In genomic region chr15:98808651-98809134, GRCm38 (mm10) we compare ENCODE assay signal across 9 mouse cellular contexts. TPM values are rescaled to one million over a fixed set of nuclear protein-coding genes. Genes with fewer than 3 reads are reported as not detected.
DNase-seq lines count a peak whose midpoint lies in the region; ATAC-seq and TF ChIP-seq lines count a peak whose summit lies in the region.
"Had no signal": no experiment of that assay in that cellular context is flagged by ENCODE, and none has a peak within 500 bp of the region (broad histone marks: within the 10 kb centered on the region; RNA-seq: fewer than 3 reads in every experiment).

No protein-coding gene starts in this region.

- WGBS in heart, embryonic 14.5 days, result 15% methylated on average over 6 of the region's 6 CpGs
- WGBS in embryonic facial prominence, embryonic 10.5 days, result 17% methylated on average over 6 of the region's 6 CpGs
- 7% methylated on average over 6 of the region's 6 CpGs for WGBS in hindbrain, postnatal 0 days
- 5% methylated on average over 6 of the region's 6 CpGs for WGBS in midbrain, embryonic 15.5 days

- H3K9me3 ChIP-seq in heart, embryonic 14.5 days (ENCODE audit: control insufficient read depth, low read length), result no peaks in the 10 kb centered on the region
- no peaks in the 10 kb centered on the region for H3K9me3 ChIP-seq in embryonic facial prominence, embryonic 10.5 days
- no peaks in the 10 kb centered on the region for H3K9me3 ChIP-seq in hindbrain, postnatal 0 days (ENCODE audit: low read length)
- no peaks in the 10 kb centered on the region for H3K9me3 ChIP-seq in midbrain, embryonic 15.5 days

- no peak for TF ChIP-seq CTCF in hindbrain, postnatal 0 days (IDR thresholded peaks at IDR 0.05; ENCODE audit: low read depth)

- peaks cover 32% of the 10 kb centered on the region for H3K36me3 ChIP-seq in heart, embryonic 14.5 days (ENCODE audit: control insufficient read depth, insufficient read depth, low read length)
- peaks cover 30% of the 10 kb centered on the region for H3K36me3 ChIP-seq in embryonic facial prominence, embryonic 10.5 days (replicated peaks)
- 0 out of 2 replicates have a peak, but pooled peaks cover under 1% of the 10 kb centered on the region for H3K36me3 ChIP-seq in hindbrain, postnatal 0 days (ENCODE audit: insufficient read depth, low read length)
- peaks cover 12% of the 10 kb centered on the region; the same call in 1 of the 2 replicates for H3K36me3 ChIP-seq in midbrain, embryonic 15.5 days (replicated peaks)

- peak overlapping the region; percentile 67 for H3K9ac ChIP-seq in heart, embryonic 14.5 days (ENCODE audit: low read length)
- peak overlapping the region; percentile 34; the same call in 1 of the 2 replicates for H3K9ac ChIP-seq in hindbrain, postnatal 0 days (replicated peaks; ENCODE audit: low read length)
- peak overlapping the region; percentile 39; the same call in 1 of the 2 replicates for H3K9ac ChIP-seq in midbrain, embryonic 15.5 days
- H3K9ac ChIP-seq: liver, embryonic 14.5 days had no signal

- peaks cover 32 to 51% of the 10 kb centered on the region in 2 experiments for H3K4me1 ChIP-seq in heart, embryonic 14.5 days (ENCODE audit: control insufficient read depth in 2 of 2, insufficient read depth in 2 of 2, low read length in 2 of 2)
- peaks cover 58% of the 10 kb centered on the region for H3K4me1 ChIP-seq in embryonic facial prominence, embryonic 10.5 days
- H3K4me1 ChIP-seq in hindbrain, postnatal 0 days (ENCODE audit: insufficient read depth, low read length), result peaks cover 25% of the 10 kb centered on the region; the same call in 1 of the 2 replicates
- peaks cover 53% of the 10 kb centered on the region for H3K4me1 ChIP-seq in midbrain, embryonic 15.5 days

- DNase-seq in heart, postnatal 4 days, result no peak
- DNase-seq in embryonic facial prominence, embryonic 10.5 days (ENCODE audit: low spot score), result no peak
- DNase-seq in hindbrain, postnatal 0 days (ENCODE audit: low spot score), result peak; percentile 45
- no peak for DNase-seq in embryo, embryonic 10 days (ENCODE audit: low spot score)
- no peak for DNase-seq in adrenal gland, adult 8-10 months
- no peak for DNase-seq in gastrocnemius, adult 8-10 months (ENCODE audit: low spot score in 2 of 2)

- H3K27me3 ChIP-seq in heart, embryonic 14.5 days (ENCODE audit: control insufficient read depth, insufficient read depth, low read length), result peaks cover 57% of the 10 kb centered on the region
- H3K27me3 ChIP-seq in embryonic facial prominence, embryonic 10.5 days (replicated peaks; ENCODE audit: low read depth, poor library complexity, severe bottlenecking), result peaks cover 75% of the 10 kb centered on the region
- peaks cover 42% of the 10 kb centered on the region for H3K27me3 ChIP-seq in hindbrain, postnatal 0 days (ENCODE audit: insufficient read depth, low read length)
- peaks cover 66% of the 10 kb centered on the region for H3K27me3 ChIP-seq in midbrain, embryonic 15.5 days (replicated peaks)

- ATAC-seq in heart, embryonic 14.5 days (ENCODE audit: insufficient number of reproducible peaks, insufficient read depth, low FRiP score, low read depth), result no peak
- no peak for ATAC-seq in hindbrain, postnatal 0 days
- ATAC-seq in midbrain, embryonic 15.5 days (replicated peaks), result peak; percentile 44; the same call in 1 of the 2 replicates

- peak overlapping the region in 1 of 2 experiments; percentile 50; a peak in 2 of 4 replicates for H3K4me3 ChIP-seq in heart, embryonic 14.5 days (ENCODE audit: control insufficient read depth in 1 of 2, insufficient read depth in 1 of 2, low read depth in 1 of 2, low read length in 2 of 2)
- peak overlapping the region; percentile 62; the same call in 1 of the 2 replicates for H3K4me3 ChIP-seq in embryonic facial prominence, embryonic 10.5 days
- H3K4me3 ChIP-seq in hindbrain, postnatal 0 days (ENCODE audit: low read length), result peak overlapping the region; percentile 50; the same call in 1 of the 2 replicates
- peak overlapping the region; percentile 48 for H3K4me3 ChIP-seq in midbrain, embryonic 15.5 days

- H3K4me2 ChIP-seq in heart, embryonic 14.5 days (ENCODE audit: low read length), result peak overlapping the region; percentile 88
- H3K4me2 ChIP-seq in hindbrain, postnatal 0 days (ENCODE audit: low read depth, low read length), result peak overlapping the region; percentile 70
- peak overlapping the region; percentile 79 for H3K4me2 ChIP-seq in midbrain, embryonic 15.5 days

- no peak overlapping the region for H3K27ac ChIP-seq in heart, embryonic 14.5 days (replicated peaks in 1 of 2; ENCODE audit: control insufficient read depth in 1 of 2, insufficient read depth in 1 of 2, low read depth in 2 of 2, low read length in 2 of 2)
- no peak overlapping the region for H3K27ac ChIP-seq in embryonic facial prominence, embryonic 10.5 days (replicated peaks)
- no peak overlapping the region for H3K27ac ChIP-seq in hindbrain, postnatal 0 days
- H3K27ac ChIP-seq in midbrain, embryonic 15.5 days, result 0 out of 2 replicates have a peak overlapping the region, but pooled peaks have one; percentile 11
- H3K27ac ChIP-seq: liver, embryonic 14.5 days had no signal

RNA-seq across cellular contexts. Expression of gene Ddn, which starts 0.6 kb away (rescaled TPM):
- polyA plus RNA-seq in heart, embryonic 14.5 days (2014; fragmentation: Nextera tagmentation; extraction: Ambion mirVana), result 0.22 and 0.51 TPM in 2 replicates
- 1 to 10 TPM in 1 of 2 experiments, under 1 TPM in 1; 0.93 to 1.2 TPM for total RNA-seq in heart, postnatal 4 days (2021)
- polyA plus RNA-seq in embryonic facial prominence, embryonic 10.5 days (2016; fragmentation: Nextera tagmentation; extraction: Ambion mirVana), result not detected in 2 replicates
- total RNA-seq in hindbrain, postnatal 0 days (2014; rRNA removed), result 2.7 and 6.5 TPM in 2 replicates
- polyA plus RNA-seq in hindbrain, postnatal 0 days (2015; fragmentation: Nextera tagmentation; extraction: Ambion mirVana), result 0.45 and 0.64 TPM in 2 replicates
- 0.52 and 0.81 TPM in 2 replicates for polyA plus RNA-seq in midbrain, embryonic 15.5 days (2015; fragmentation: Nextera tagmentation; extraction: Ambion mirVana)
- total RNA-seq in adrenal gland, adult 8-10 months (2022), result 1 to 10 TPM in 1 of 4 experiments, under 1 TPM in 3; 0.29 to 1.1 (median 0.61) TPM
- total RNA-seq in gastrocnemius, adult 8-10 months (2022), result under 1 TPM; 0.12 to 0.67 (median 0.43) TPM

RNA-seq across cellular contexts. Expression of gene Wnt1, which starts 19.0 kb away (rescaled TPM):
- not detected in 2 replicates for polyA plus RNA-seq in heart, embryonic 14.5 days (2014; fragmentation: Nextera tagmentation; extraction: Ambion mirVana)
- not detected for total RNA-seq in heart, postnatal 4 days (2021)
- polyA plus RNA-seq in embryonic facial prominence, embryonic 10.5 days (2016; fragmentation: Nextera tagmentation; extraction: Ambion mirVana), result 1.0 and 1.5 TPM in 2 replicates
- total RNA-seq in hindbrain, postnatal 0 days (2014; rRNA removed), result 0.05 TPM in 1 of 2 replicates, not detected in the other
- polyA plus RNA-seq in hindbrain, postnatal 0 days (2015; fragmentation: Nextera tagmentation; extraction: Ambion mirVana), result 0.52 and 0.59 TPM in 2 replicates
- polyA plus RNA-seq in midbrain, embryonic 15.5 days (2015; fragmentation: Nextera tagmentation; extraction: Ambion mirVana), result 2.0 and 2.9 TPM in 2 replicates
- not detected for total RNA-seq in adrenal gland, adult 8-10 months (2022)
- not detected for total RNA-seq in gastrocnemius, adult 8-10 months (2022)
- polyA plus RNA-seq: liver, embryonic 14.5 days had no signal

RNA-seq across cellular contexts. Expression of gene Prkag1, which starts 22.6 kb away (rescaled TPM):
- polyA plus RNA-seq in heart, embryonic 14.5 days (2014; fragmentation: Nextera tagmentation; extraction: Ambion mirVana), result 82.0 and 85.5 TPM in 2 replicates
- 10 to 100 TPM; 88.9 to 89.3 TPM for total RNA-seq in heart, postnatal 4 days (2021)
- polyA plus RNA-seq in embryonic facial prominence, embryonic 10.5 days (2016; fragmentation: Nextera tagmentation; extraction: Ambion mirVana), result 83.5 and 85.3 TPM in 2 replicates
- 62.4 and 99.4 TPM in 2 replicates for total RNA-seq in hindbrain, postnatal 0 days (2014; rRNA removed)
- polyA plus RNA-seq in hindbrain, postnatal 0 days (2015; fragmentation: Nextera tagmentation; extraction: Ambion mirVana), result 61.1 and 62.3 TPM in 2 replicates
- 72.7 and 84.7 TPM in 2 replicates for polyA plus RNA-seq in midbrain, embryonic 15.5 days (2015; fragmentation: Nextera tagmentation; extraction: Ambion mirVana)
- total RNA-seq in adrenal gland, adult 8-10 months (2022), result 10 to 100 TPM; 76.0 to 83.8 (median 79.2) TPM
- total RNA-seq in gastrocnemius, adult 8-10 months (2022), result 10 to 100 TPM; 43.8 to 55.0 (median 46.9) TPM

RNA-seq across cellular contexts. Expression of gene Wnt10b, which starts 30.7 kb away (rescaled TPM):
- not detected in 2 replicates for polyA plus RNA-seq in heart, embryonic 14.5 days (2014; fragmentation: Nextera tagmentation; extraction: Ambion mirVana)
- under 1 TPM; 0.36 to 0.50 TPM for total RNA-seq in heart, postnatal 4 days (2021)
- 0.34 and 0.40 TPM in 2 replicates for polyA plus RNA-seq in embryonic facial prominence, embryonic 10.5 days (2016; fragmentation: Nextera tagmentation; extraction: Ambion mirVana)
- 1.4 and 4.5 TPM in 2 replicates for total RNA-seq in hindbrain, postnatal 0 days (2014; rRNA removed)
- polyA plus RNA-seq in hindbrain, postnatal 0 days (2015; fragmentation: Nextera tagmentation; extraction: Ambion mirVana), result 0.29 TPM in 1 of 2 replicates, not detected in the other
- 0.17 TPM in 1 of 2 replicates, not detected in the other for polyA plus RNA-seq in midbrain, embryonic 15.5 days (2015; fragmentation: Nextera tagmentation; extraction: Ambion mirVana)
- 10 to 100 TPM in 1 of 4 experiments, 1 to 10 TPM in 1, under 1 TPM in 2; 0.49 to 12.9 (median 5.0) TPM for total RNA-seq in adrenal gland, adult 8-10 months (2022)
- 1 to 10 TPM in 1 of 4 experiments, under 1 TPM in 3; 0.48 to 1.1 (median 0.85) TPM for total RNA-seq in gastrocnemius, adult 8-10 months (2022)

RNA-seq across cellular contexts. Expression of gene Arf3, which starts 45.7 kb away (rescaled TPM):
- polyA plus RNA-seq in heart, embryonic 14.5 days (2014; fragmentation: Nextera tagmentation; extraction: Ambion mirVana), result 26.7 and 31.9 TPM in 2 replicates
- total RNA-seq in heart, postnatal 4 days (2021), result 10 to 100 TPM; 40.9 to 43.7 TPM
- polyA plus RNA-seq in embryonic facial prominence, embryonic 10.5 days (2016; fragmentation: Nextera tagmentation; extraction: Ambion mirVana), result 41.6 and 43.1 TPM in 2 replicates
- total RNA-seq in hindbrain, postnatal 0 days (2014; rRNA removed), result 127 TPM in 2 replicates
- polyA plus RNA-seq in hindbrain, postnatal 0 days (2015; fragmentation: Nextera tagmentation; extraction: Ambion mirVana), result 80.7 and 92.9 TPM in 2 replicates
- polyA plus RNA-seq in midbrain, embryonic 15.5 days (2015; fragmentation: Nextera tagmentation; extraction: Ambion mirVana), result 103 and 106 TPM in 2 replicates
- total RNA-seq in adrenal gland, adult 8-10 months (2022), result 100 to 1,000 TPM; 153 to 163 (median 159) TPM
- total RNA-seq in gastrocnemius, adult 8-10 months (2022), result 1 to 10 TPM; 6.9 to 8.9 (median 8.1) TPM
